Mouse (Mus musculus): ENCODE data around the gene Magoh. TPM values are rescaled to one million over a fixed set of nuclear protein-coding genes. Genes with fewer than 3 reads are reported as not detected.
A peak's percentile ranks its signal among the peaks of the same experiment; 100 is the strongest.

The Magoh gene
- polyA plus RNA-seq, 1 experiment from 2014 or later = 214 TPM

DNA sequence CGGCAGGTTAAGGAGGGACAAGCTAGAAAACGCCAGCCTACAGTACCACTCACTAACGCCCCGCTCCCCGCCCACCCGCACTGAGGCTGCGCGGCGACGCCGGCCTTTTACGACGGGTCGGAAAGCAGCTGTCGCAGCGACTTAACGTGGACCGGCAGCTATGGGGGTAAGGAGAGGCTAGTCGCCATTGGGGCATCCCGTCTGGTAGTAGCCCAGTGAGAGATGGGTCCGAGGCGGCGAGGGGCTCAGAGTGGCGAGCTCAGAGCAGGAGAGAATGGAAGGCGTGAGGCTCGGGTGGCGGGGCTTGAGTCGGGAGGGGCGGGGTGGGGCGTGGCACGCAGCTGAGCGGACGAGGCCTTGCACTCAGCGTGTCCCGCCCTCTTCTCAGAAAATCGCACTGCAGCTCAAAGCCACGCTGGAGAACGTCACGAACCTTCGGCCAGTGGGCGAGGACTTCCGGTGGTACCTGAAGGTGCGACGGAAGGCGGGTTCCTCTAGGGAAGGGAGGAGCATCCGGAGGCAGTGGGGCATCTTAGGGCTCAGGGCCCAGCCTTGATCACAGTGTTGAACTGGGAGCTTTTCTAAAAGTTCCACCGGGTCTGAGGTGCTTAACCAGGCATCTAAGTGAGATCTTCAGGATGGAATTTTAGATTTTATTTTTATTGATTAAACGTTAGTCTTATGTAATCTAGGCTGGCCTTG lies 10.3 kb downstream of the Magoh start, which contains the start of gene 0610037L13Rik:
TSS of gene 0610037L13Rik (plus strand) at position 83 of the 702 bp plus-strand sequence.
- H3K36me3 ChIP-seq = peaks cover 57% of the 10 kb centered on the region

DNA sequence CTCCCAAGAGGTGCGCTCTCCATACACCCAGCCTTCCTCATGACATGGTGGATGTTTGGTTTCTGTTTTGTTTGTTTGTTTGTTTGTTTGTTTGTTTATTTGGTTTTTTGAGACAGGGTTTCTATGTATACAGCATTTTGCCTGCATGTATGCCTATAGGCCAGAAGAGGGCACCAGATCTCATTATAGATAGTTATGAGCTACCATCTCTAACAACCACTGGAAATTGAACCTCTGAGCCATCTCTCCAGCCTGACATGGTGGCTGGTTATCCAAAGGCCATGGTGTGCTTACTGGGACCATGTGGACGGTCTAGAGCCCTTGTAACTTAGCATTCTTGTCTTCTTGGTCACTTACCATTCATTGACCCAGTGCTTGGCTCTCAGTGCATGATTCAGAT lies 13.1 kb downstream of the Magoh start:
- Histone ChIP-seq H3K36me3 (peaks cover 58% of the 10 kb centered on the region), H3K27ac (no peak overlapping the region), H3K9ac (no peak overlapping the region), H3K4me2 (no peak overlapping the region), H3K27me3 (no peaks in the 10 kb centered on the region), H3K4me1 (peaks cover 15% of the 10 kb centered on the region), H3K4me3 (no peak overlapping the region), H3K9me3 (no peaks in the 10 kb centered on the region)
- 72% methylated on average over 2 of the region's 2 CpGs for WGBS
- ATAC-seq (ENCODE audit: insufficient number of reproducible peaks, insufficient read depth, low FRiP score, low TSS enrichment, low read depth) = no peak

More for the DNA sequence above, 10.3 kb downstream of the Magoh start, which contains the start of gene 0610037L13Rik:
- H3K27me3 ChIP-seq = no peaks in the 10 kb centered on the region
- peak; percentile 96 for ATAC-seq (ENCODE audit: insufficient number of reproducible peaks, insufficient read depth, low FRiP score, low TSS enrichment, low read depth)
- no peaks in the 10 kb centered on the region for H3K9me3 ChIP-seq
- H3K4me3 ChIP-seq = peak within 1 kb of the TSS; percentile 56
- H3K4me1 ChIP-seq = peaks cover 15% of the 10 kb centered on the region
- H3K27ac ChIP-seq = peak within 1 kb of the TSS; percentile 92
- peak within 1 kb of the TSS; percentile 78 for H3K4me2 ChIP-seq
- under 1% methylated on average over 46 of the region's 48 CpGs for WGBS
- H3K9ac ChIP-seq = peak within 1 kb of the TSS; percentile 77

DNA sequence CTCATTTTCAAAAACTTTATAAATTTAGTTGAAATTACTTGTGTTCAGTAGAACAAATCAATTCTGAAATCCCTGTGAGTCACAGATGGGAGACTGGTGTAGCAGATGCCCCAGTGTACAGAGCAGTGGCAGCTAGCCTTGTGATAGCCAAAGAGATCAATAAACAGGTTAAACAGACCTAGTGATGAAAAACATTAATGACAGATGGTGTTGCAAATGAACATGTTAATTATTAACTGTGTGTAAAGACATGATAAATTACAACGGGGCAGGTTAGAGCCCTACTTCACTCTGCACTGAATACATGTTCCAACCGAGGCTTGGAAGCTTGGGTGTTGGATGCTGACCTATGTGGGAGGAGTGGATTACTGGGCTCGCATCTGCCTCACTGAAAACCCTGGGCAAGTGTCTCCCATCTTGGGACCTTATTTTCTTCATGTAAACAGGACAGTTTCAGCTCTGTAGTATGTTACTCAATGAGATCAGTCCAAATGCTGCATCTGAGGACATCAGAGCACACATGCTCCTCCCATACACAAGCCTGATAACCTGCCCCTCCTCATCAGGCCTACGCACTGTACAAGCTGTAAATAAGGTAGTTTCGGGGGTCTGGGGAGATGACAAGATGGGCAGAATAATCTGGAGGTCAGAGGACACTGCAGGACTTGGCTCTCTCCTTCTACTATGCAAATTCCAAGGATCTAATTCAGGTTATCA lies 19.8 kb downstream of the Magoh start:
- Histone ChIP-seq H3K4me2 (no peak overlapping the region), H3K27ac (no peak overlapping the region), H3K4me1 (no peaks in the 10 kb centered on the region), H3K36me3 (peaks cover 53% of the 10 kb centered on the region), H3K4me3 (no peak overlapping the region), H3K27me3 (no peaks in the 10 kb centered on the region), H3K9ac (no peak overlapping the region), H3K9me3 (no peaks in the 10 kb centered on the region)
- ATAC-seq (ENCODE audit: insufficient number of reproducible peaks, insufficient read depth, low FRiP score, low TSS enrichment, low read depth) = no peak
- 94% methylated on average over 5 of the region's 5 CpGs for WGBS

DNA sequence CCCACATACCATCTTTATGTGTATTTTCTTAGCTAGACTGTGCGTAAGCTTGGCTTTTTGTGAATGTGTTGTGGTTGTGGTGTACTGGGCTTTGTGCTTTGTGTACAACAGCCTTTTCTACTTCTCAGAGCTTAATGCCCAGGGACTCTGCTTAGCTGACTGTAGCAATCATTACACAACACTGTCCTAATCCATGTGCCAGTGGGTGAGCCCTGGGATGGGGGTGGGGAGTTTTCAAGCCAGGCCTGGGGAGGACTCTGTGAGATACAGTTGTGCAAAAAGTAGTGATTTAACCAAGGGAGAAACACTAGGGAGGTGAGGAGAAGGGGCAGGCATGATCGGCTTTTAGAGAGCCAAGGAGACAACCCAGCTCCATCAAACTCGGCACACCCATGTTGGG lies 20.7 kb downstream of the Magoh start:
- Histone ChIP-seq H3K4me2 (no peak overlapping the region), H3K4me1 (no peaks in the 10 kb centered on the region), H3K9me3 (no peaks in the 10 kb centered on the region), H3K27me3 (no peaks in the 10 kb centered on the region), H3K36me3 (peaks cover 57% of the 10 kb centered on the region), H3K27ac (no peak overlapping the region), H3K9ac (no peak overlapping the region), H3K4me3 (no peak overlapping the region)
- no peak for ATAC-seq (ENCODE audit: insufficient number of reproducible peaks, insufficient read depth, low FRiP score, low TSS enrichment, low read depth)
- WGBS = 87% methylated on average over 3 of the region's 3 CpGs

DNA sequence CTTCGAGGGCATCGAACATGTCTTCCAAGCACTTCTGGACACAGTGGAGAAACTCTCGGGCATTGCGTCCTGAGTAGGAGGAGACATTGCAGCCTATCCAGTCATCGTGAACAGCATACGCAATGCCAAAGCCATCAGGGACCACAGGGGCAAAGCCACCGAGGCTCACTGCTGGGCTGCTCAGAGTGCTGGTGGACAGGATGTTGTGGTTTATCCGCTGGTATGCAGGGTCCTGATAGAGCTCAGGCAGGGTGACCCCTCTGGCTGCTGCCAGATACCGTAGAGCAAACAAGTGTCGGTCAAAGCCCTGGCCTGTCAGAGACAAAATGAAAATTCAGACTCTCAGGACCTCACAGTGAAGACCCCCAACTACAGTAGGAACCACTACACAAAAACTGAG lies 24.7 kb downstream of the Magoh start:
- H3K9ac ChIP-seq = no peak overlapping the region
- H3K4me3 ChIP-seq = no peak overlapping the region
- peaks cover 55% of the 10 kb centered on the region for H3K36me3 ChIP-seq
- H3K9me3 ChIP-seq = no peaks in the 10 kb centered on the region
- no peaks in the 10 kb centered on the region for H3K4me1 ChIP-seq
- no peak overlapping the region for H3K27ac ChIP-seq
- no peak overlapping the region for H3K4me2 ChIP-seq
- 94% methylated on average over 10 of the region's 10 CpGs for WGBS
- ATAC-seq (ENCODE audit: insufficient number of reproducible peaks, insufficient read depth, low FRiP score, low TSS enrichment, low read depth) = no peak
- no peaks in the 10 kb centered on the region for H3K27me3 ChIP-seq

DNA sequence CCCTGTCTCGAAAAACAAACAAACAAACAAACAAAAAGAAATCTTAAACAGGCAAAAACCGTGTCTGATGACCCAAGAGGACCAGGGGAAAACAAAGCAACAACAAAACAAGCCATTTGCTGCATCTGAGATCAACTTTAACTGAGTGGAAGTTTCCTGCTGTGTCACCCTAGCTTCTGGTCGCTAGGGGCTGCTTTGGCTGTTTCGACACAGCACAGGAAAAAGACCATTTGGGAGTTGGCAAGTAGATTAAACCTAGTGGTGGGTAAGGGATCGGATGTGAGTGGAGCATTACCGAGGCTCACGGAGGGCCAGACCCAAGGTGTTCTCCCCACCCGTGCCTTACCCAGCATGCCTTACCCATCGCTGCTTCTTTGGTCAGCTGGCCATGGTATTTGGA lies 27.0 kb downstream of the Magoh start:
- Histone ChIP-seq H3K27me3 (no peaks in the 10 kb centered on the region), H3K36me3 (peaks cover 73% of the 10 kb centered on the region), H3K27ac (no peak overlapping the region), H3K4me2 (no peak overlapping the region), H3K9ac (no peak overlapping the region), H3K4me1 (no peaks in the 10 kb centered on the region), H3K4me3 (no peak overlapping the region), H3K9me3 (no peaks in the 10 kb centered on the region)
- WGBS = 90% methylated on average over 9 of the region's 9 CpGs
- no peak for ATAC-seq (ENCODE audit: insufficient number of reproducible peaks, insufficient read depth, low FRiP score, low TSS enrichment, low read depth)

DNA sequence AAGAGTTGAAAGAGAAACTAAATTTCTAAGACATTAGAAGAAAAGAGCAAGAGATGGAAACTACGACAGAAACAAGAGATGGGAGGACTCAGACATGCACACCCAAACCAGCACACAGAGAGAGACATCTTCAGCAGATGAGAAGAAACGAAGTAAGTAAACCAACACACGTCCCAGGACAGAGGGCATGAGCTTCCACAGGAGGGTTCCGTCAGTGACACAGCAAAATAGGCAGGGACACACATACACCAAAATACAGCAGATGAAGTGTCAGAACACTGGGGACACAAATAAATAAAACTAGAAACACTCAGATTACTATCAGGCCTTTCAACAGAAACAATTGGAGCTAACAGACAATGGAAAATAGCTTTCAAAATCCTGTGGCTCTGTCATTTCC lies 30.5 kb downstream of the Magoh start:
- WGBS = 90% methylated on average over 4 of the region's 4 CpGs
- Histone ChIP-seq H3K4me3 (no peak overlapping the region), H3K4me1 (peaks cover 5% of the 10 kb centered on the region; the same call in 1 of the 2 replicates), H3K9ac (no peak overlapping the region), H3K27ac (no peak overlapping the region), H3K4me2 (no peak overlapping the region), H3K9me3 (no peaks in the 10 kb centered on the region), H3K36me3 (peaks cover 78% of the 10 kb centered on the region), H3K27me3 (no peaks in the 10 kb centered on the region)
- ATAC-seq (ENCODE audit: insufficient number of reproducible peaks, insufficient read depth, low FRiP score, low TSS enrichment, low read depth) = no peak

DNA sequence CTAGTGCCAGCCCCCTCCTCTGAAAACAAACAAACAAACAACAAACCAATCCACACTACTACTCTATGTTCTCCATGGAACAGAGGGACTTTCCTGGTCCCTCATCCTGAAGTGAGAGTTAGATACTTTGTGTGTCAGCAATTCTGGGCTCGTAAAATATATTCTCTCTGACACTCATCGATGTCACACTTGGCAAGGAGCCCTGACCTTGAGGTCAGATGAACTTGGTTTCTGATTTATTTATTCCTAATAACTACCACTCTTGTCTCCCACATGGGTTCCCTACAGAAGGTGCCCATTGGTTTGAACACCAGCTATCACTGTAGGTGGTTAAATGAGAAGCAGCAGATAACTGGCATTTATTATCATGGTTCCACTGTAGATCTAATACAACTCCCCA lies 40.8 kb downstream of the Magoh start:
- no peak for ATAC-seq (ENCODE audit: insufficient number of reproducible peaks, insufficient read depth, low FRiP score, low TSS enrichment, low read depth)

DNA sequence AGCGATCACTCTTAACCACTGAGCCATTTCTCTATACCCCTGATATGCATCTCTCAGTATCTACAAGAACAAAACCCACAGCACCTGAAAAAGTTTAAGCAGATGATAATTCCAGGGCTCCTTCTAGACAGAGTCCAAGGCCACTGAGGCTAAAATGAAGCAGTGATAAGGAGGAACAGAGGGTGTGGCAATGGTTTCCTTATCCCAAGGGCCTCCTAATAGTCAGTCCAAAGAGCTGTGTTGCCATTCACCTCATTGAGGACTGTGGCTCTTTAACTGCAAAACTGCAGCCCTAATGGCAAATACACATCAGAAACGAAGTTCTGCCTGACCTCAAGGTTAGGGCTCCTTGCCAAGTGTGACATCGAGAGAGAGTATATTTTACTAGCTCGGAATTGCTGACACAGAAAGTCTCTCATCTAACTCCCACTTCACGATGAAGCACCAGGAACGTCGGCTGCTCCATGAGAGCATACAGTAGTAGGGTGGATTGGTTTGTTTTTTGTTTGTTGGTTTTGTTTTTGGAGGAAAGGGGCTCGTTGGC lies 41.7 kb downstream of the Magoh start:
- Histone ChIP-seq H3K9ac (no peak overlapping the region), H3K36me3 (0 out of 2 replicates have a peak, but pooled peaks cover 3% of the 10 kb centered on the region), H3K4me1 (peaks cover 18% of the 10 kb centered on the region), H3K4me2 (no peak overlapping the region), H3K27ac (no peak overlapping the region), H3K27me3 (no peaks in the 10 kb centered on the region), H3K9me3 (no peaks in the 10 kb centered on the region), H3K4me3 (no peak overlapping the region)
- 83% methylated on average over 8 of the region's 8 CpGs for WGBS
- no peak for ATAC-seq (ENCODE audit: insufficient number of reproducible peaks, insufficient read depth, low FRiP score, low TSS enrichment, low read depth)

More for the DNA sequence above, 40.8 kb downstream of the Magoh start:
- no peak overlapping the region for H3K4me3 ChIP-seq
- H3K4me1 ChIP-seq = peaks cover 18% of the 10 kb centered on the region
- H3K4me2 ChIP-seq = no peak overlapping the region
- no peak overlapping the region for H3K27ac ChIP-seq
- no peaks in the 10 kb centered on the region for H3K9me3 ChIP-seq
- H3K36me3 ChIP-seq = 0 out of 2 replicates have a peak, but pooled peaks cover 3% of the 10 kb centered on the region
- H3K9ac ChIP-seq = no peak overlapping the region
- WGBS = 86% methylated on average over 2 of the region's 2 CpGs
- H3K27me3 ChIP-seq = no peaks in the 10 kb centered on the region

DNA sequence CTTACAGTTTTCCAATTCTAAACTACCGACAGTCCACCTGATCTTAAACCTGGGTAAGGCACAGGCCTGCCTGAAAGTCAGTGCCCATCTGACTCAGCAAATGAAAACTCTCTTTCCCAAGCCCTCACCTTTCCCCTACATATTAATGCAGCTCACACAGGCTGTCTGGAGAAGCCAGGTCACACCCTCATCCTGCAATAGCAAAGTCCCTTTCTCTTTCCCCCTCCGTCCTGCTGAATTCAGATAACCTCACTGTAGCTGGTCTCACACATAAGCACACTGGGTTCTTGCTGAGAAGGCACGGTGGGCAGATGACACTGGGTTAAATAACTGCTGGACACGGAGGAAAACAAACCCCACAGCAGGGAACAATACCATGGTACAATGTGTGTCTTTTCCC lies 42.4 kb downstream of the Magoh start:
- Histone ChIP-seq H3K9ac (no peak overlapping the region), H3K4me3 (0 out of 2 replicates have a peak overlapping the region, but pooled peaks have one; percentile 78), H3K27me3 (no peaks in the 10 kb centered on the region), H3K36me3 (0 out of 2 replicates have a peak, but pooled peaks cover 3% of the 10 kb centered on the region), H3K4me2 (peak overlapping the region; percentile 79), H3K9me3 (no peaks in the 10 kb centered on the region), H3K4me1 (peaks cover 18% of the 10 kb centered on the region), H3K27ac (no peak overlapping the region)
- ATAC-seq (ENCODE audit: insufficient number of reproducible peaks, insufficient read depth, low FRiP score, low TSS enrichment, low read depth) = no peak
- 68% methylated on average over 4 of the region's 4 CpGs for WGBS

DNA sequence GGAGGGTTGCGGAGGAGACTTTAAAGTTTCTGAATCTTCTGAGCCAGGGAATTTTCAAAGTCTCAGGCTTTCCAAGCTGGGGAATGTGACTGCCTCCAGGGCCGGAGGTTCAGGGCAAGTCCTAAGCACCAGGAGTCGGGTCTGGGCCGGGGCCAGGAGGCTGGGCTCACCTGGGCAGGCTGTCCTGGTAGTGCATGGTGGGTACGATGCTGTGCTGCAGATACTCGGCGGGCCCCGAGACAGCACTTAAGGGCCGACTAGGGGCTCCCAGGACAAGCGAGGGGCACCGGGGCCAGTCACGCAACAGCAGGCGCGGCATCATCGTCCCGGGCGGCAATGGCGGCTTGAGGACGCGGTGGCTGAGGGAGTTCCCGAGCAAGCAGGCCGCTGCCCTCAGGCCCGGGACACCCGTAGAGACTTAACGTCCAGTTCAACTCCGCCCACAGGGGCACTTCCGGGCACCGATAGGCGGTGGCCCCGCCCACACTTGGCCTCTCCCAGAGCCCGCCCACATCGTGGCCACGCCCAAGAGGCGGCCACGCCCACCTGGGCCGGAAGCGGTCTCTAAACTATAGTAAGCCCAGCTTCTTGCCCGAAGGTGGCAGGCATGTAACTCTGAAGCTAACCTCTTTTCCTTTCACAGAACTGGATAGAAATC lies 43.7 kb downstream of the Magoh start, which contains the start of gene Cpt2:
TSS of gene Cpt2 (minus strand) at position 466 of the 658 bp plus-strand sequence.
- no peaks in the 10 kb centered on the region for H3K27me3 ChIP-seq
- 1% methylated on average over 38 of the region's 38 CpGs for WGBS
- peak; percentile 84 for ATAC-seq (ENCODE audit: insufficient number of reproducible peaks, insufficient read depth, low FRiP score, low TSS enrichment, low read depth)
- H3K4me3 ChIP-seq = peak within 1 kb of the TSS; percentile 78
- peak within 1 kb of the TSS; percentile 73 for H3K27ac ChIP-seq
- no peaks in the 10 kb centered on the region for H3K9me3 ChIP-seq
- H3K4me1 ChIP-seq = peaks cover 18% of the 10 kb centered on the region
- H3K36me3 ChIP-seq = no peaks in the 10 kb centered on the region
- H3K9ac ChIP-seq = peak within 1 kb of the TSS; percentile 90
- peak within 1 kb of the TSS; percentile 79 for H3K4me2 ChIP-seq
